Mouse (Mus musculus): Measurements from ENCODE around the gene Scube1.

GRCm38 (mm10) chr15:83685950-83686349 is 38.9 kb downstream of the Scube1 start:
- TF ChIP-seq POLR2A (IDR thresholded peaks at IDR 0.05; ENCODE audit: low read depth, low read length) (no peak), CTCF (conservative IDR thresholded peaks at IDR 0.05; ENCODE audit: insufficient read depth, insufficient read length, low read depth, low read length) (no peak)

All from kidney, adult 2 months (tissue).